Mouse (Mus musculus) midbrain, embryonic 14.5 days (tissue): ENCODE measurements around the gene Hipk3. TPM values are rescaled to one million over a fixed set of nuclear protein-coding genes. Genes with fewer than 3 reads are reported as not detected.

Source experiments
- ATAC-seq: fragments of 200-750 bp; cut with Nextera tagmentation; 2 replicates; pipeline ENCODE4 v1.8.0; 2017; ENCODE audit warnings: moderate number of reproducible peaks, moderate library complexity; ENCODE audit not compliant: low FRiP score, low TSS enrichment
- DNase-seq: peaks from one replicate; pipeline ENCODE4 v3.0.0-alpha.2; 2015
- H3K27ac ChIP-seq: fragments of 300-500 bp; sonication (generic); replicated peaks from 2 replicates; pipeline ENCODE4 v1.5.1; 2014; ENCODE audit warnings: mild to moderate bottlenecking, low read depth, low read length, moderate library complexity
- H3K27me3 ChIP-seq: fragments of 300-500 bp; sonication (generic); 2 replicates; pipeline ENCODE4 v1.6.1; 2014; ENCODE audit warnings: low read length, control low read depth, mixed read lengths; ENCODE audit not compliant: control insufficient read depth, insufficient read depth
- H3K36me3 ChIP-seq: fragments of 300-500 bp; sonication (generic); 2 replicates; pipeline ENCODE4 v1.6.1; 2014; ENCODE audit warnings: low read length, control low read depth; ENCODE audit not compliant: control insufficient read depth, insufficient read depth
- H3K4me1 ChIP-seq: fragments of 300-500 bp; sonication (generic); 2 replicates; pipeline ENCODE4 v1.6.1; 2014; ENCODE audit warnings: mild to moderate bottlenecking, antibody characterized with exemption, low read length, control low read depth; ENCODE audit not compliant: control insufficient read depth, insufficient read depth
- H3K4me2 ChIP-seq: fragments of 300-500 bp; sonication (generic); 2 replicates; pipeline ENCODE4 v1.6.1; 2014; ENCODE audit warnings: mild to moderate bottlenecking, low read length, moderate library complexity
- H3K4me3 ChIP-seq: fragments of 300-500 bp; sonication (generic); replicated peaks from 2 replicates; pipeline ENCODE4 v1.5.1; 2014; ENCODE audit warnings: low read depth, low read length
- H3K9ac ChIP-seq: fragments of 300-500 bp; sonication (generic); replicated peaks from 2 replicates; pipeline ENCODE4 v1.6.1; 2014; ENCODE audit warnings: mild to moderate bottlenecking, low read length, moderate library complexity
- H3K9me3 ChIP-seq: fragments of 300-500 bp; sonication (generic); 2 replicates; pipeline ENCODE4 v1.6.1; 2016; ENCODE audit warnings: low read length, control low read depth, mixed read lengths; ENCODE audit not compliant: control insufficient read depth
- WGBS: fragments of 180-500 bp; shearing (Covaris S2); extraction: QIAGEN DNeasy Blood & Tissue Kit; methylation state at CpG from one replicate; pipeline ENCODE4 v1.1.7; 2014; 5-methylcytosine and 5-hydroxymethylcytosine counted together
- polyA plus RNA-seq: library from polyadenylated mRNA; unstranded; fragments of >200 nt; fragmentation: Nextera tagmentation; extraction: Ambion mirVana; gene quantifications from 2 replicates; pipeline ENCODE4 v1.2.1, GENCODE M21; 2014

Gene Hipk3
- polyA plus RNA-seq, 1 experiment from 2014 or later: 12.1 TPM

DNA sequence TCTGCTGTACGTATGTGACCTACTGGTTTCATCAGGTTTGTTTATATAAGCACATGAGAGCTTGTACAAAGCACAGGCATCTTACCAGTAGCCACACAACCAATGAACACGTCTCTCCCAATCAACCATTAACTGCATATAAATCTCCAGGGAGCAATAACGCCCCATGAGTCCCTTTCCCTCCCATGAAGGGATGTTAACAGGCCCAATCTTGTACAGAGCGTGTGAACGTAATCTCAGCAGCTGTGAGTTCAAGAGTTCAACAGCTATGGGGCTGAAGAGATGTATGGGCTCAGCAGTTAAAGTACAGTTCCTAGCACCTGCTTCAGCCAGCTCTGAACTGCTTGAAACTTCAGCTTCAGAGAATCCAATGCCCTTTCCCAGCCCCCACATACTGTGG, 9.8 kb downstream of the Hipk3 start:
- no peaks in the 10 kb centered on the region for H3K36me3 ChIP-seq
- H3K9ac ChIP-seq: no peak overlapping the region
- no peak for ATAC-seq
- H3K4me3 ChIP-seq: no peak overlapping the region
- H3K27me3 ChIP-seq: no peaks in the 10 kb centered on the region
- DNase-seq: no peak
- no peak overlapping the region for H3K27ac ChIP-seq
- H3K4me1 ChIP-seq: no peaks in the 10 kb centered on the region
- no peak overlapping the region for H3K4me2 ChIP-seq
- no peaks in the 10 kb centered on the region for H3K9me3 ChIP-seq
- WGBS: 70% methylated on average over 5 of the region's 5 CpGs

DNA sequence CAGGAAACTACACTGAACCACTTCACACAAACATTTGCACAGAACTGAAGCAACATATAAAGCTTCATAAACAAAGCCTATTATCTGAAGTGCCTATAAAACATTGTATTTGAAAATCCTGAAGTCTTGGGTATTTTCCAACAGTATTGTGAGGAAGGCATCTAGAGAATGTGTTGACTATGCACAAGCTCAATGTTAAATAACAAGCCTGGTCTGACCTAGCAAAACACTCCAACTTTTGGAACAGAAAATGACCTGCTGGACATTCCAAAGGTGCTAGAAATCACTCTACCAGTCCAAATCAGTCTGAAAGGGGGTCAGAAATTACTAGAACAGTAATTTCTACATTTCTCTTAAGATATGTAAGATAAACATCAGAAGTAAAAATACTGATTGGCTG, 12.1 kb downstream of the Hipk3 start:
- Histone ChIP-seq H3K27me3 (no peaks in the 10 kb centered on the region), H3K9me3 (no peaks in the 10 kb centered on the region), H3K4me1 (no peaks in the 10 kb centered on the region), H3K27ac (no peak overlapping the region), H3K36me3 (no peaks in the 10 kb centered on the region), H3K9ac (no peak overlapping the region), H3K4me3 (no peak overlapping the region), H3K4me2 (no peak overlapping the region)
- no peak for DNase-seq
- ATAC-seq: no peak

DNA sequence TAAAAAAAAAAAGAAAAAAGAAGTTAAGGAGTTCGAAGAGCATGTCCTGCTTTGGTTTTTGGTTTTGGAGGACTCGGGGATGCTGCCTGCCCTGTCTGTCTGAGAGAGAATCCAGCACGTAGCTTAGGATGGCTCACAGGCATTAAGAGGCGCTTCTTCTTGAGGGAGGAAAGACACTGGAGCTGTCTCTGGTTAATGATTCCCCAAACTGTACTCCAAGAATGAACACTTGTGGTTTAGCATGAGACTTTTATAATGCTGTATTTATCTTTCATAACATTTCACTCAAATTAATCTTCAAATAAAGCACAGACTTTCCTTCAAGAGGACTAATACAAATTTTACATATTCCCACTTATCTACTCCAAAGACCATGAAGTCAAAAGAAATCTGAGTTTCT, 15.2 kb downstream of the Hipk3 start:
- no peaks in the 10 kb centered on the region for H3K9me3 ChIP-seq
- no peak overlapping the region for H3K4me3 ChIP-seq
- DNase-seq: no peak
- no peak overlapping the region for H3K4me2 ChIP-seq
- H3K4me1 ChIP-seq: no peaks in the 10 kb centered on the region
- H3K27ac ChIP-seq: no peak overlapping the region
- no peak overlapping the region for H3K9ac ChIP-seq
- no peak for ATAC-seq
- no peaks in the 10 kb centered on the region for H3K36me3 ChIP-seq
- 95% methylated on average over 4 of the region's 4 CpGs for WGBS
- H3K27me3 ChIP-seq: no peaks in the 10 kb centered on the region

DNA sequence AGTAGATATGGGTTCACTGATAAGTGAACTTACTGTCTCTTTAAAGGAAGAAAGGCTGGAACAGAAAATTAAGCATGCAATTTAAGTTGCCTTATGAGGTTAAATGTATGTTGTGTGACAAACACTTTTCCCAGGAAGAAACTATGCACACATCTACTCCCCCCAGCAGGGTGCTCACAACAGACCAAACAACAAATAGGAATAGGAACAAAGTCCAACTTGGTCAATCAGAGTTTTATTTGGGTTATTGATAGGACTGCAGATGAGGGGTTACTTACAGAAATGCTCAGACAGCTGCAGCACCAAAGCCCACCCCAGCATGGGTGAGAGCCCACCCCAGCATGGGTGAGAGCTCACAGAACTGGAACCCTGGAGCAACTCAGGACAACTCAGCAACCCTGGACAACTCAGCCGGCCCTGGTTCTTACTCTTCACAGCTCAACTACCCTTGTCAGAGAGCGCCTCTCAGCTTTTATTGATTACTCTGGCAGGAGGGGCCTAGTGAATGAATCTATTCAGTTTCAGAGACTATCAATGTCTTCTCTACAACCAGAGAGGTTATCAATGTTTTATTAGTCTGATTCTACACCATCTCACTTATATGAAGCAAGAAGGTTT, 16.7 kb downstream of the Hipk3 start:
- no peak overlapping the region for H3K27ac ChIP-seq
- no peak overlapping the region for H3K9ac ChIP-seq
- no peaks in the 10 kb centered on the region for H3K27me3 ChIP-seq
- DNase-seq (no peak), ATAC-seq (no peak)
- no peaks in the 10 kb centered on the region for H3K4me1 ChIP-seq
- H3K4me2 ChIP-seq: no peak overlapping the region
- 73% methylated on average over 2 of the region's 2 CpGs for WGBS
- H3K9me3 ChIP-seq: no peaks in the 10 kb centered on the region
- no peaks in the 10 kb centered on the region for H3K36me3 ChIP-seq
- H3K4me3 ChIP-seq: no peak overlapping the region

DNA sequence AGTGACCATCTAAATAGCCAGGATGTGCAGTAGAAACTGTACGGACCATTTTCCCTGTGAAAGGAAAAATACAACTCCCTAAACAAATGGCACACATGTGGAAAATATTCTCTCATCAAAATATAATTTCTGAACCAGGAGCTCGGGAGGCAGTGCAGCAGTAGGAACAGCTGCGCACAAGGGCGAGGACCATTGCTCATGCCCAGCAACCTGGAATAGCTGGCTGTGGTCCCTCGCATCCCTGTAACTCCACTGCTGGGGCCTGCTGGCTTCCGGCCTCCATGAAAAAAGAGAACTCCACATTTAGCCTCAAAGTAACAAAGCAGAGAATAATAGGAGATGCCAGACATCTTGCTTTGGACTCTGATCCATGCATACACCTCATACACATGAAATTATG, 22.2 kb downstream of the Hipk3 start:
- WGBS: 86% methylated on average over 6 of the region's 6 CpGs
- no peak for DNase-seq
- no peak for ATAC-seq
- Histone ChIP-seq H3K9ac (no peak overlapping the region), H3K36me3 (peaks cover 7% of the 10 kb centered on the region; the same call in 1 of the 2 replicates), H3K4me2 (no peak overlapping the region), H3K9me3 (no peaks in the 10 kb centered on the region), H3K4me1 (0 out of 2 replicates have a peak, but pooled peaks cover 2% of the 10 kb centered on the region), H3K27ac (no peak overlapping the region), H3K4me3 (no peak overlapping the region), H3K27me3 (no peaks in the 10 kb centered on the region)

DNA sequence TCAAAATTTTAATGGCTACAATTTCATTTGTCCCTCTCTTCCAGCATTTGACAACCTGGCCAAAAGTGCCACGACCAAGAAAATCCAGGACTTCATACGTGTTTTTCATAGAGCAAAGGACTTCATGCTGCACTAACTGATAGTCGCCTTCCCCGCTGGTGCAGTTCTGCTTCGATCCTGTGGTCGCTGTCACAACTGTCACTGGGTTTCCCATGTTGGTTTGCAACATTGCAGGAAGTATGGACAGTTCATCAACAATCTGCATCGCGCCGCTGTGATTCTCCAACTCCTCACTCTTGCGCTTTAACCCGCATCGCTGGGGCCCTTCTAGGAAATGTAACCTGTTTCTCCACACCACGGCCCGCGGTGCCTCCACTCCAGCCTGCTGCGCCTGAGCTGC, 23.1 kb downstream of the Hipk3 start:
- Histone ChIP-seq H3K4me1 (0 out of 2 replicates have a peak, but pooled peaks cover 3% of the 10 kb centered on the region), H3K36me3 (peaks cover 7% of the 10 kb centered on the region; the same call in 1 of the 2 replicates), H3K27me3 (no peaks in the 10 kb centered on the region), H3K4me2 (no peak overlapping the region), H3K4me3 (no peak overlapping the region), H3K9me3 (no peaks in the 10 kb centered on the region), H3K27ac (no peak overlapping the region), H3K9ac (no peak overlapping the region)
- WGBS: 95% methylated on average over 16 of the region's 16 CpGs
- ATAC-seq (no peak), DNase-seq (no peak)

DNA sequence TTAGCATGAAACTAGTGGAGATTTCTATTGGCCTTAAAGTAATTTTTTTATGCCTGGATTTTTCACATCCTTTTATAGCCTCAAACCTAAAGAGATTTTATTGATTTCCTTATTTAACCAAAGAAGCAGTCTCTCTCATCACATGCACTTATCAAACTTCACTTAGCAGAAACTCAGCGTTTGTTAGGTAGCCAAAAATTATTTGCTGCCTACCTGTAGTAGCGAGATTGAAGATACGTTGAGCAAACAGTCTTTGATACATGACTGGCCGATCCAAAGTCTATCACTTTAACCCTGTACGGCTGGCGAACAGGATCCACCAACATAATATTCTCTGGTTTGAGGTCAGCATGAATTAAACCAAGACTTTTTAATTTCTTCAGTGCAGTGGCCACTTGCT, 23.7 kb downstream of the Hipk3 start:
- Histone ChIP-seq H3K4me1 (0 out of 2 replicates have a peak, but pooled peaks cover 3% of the 10 kb centered on the region), H3K4me2 (no peak overlapping the region), H3K9ac (no peak overlapping the region), H3K4me3 (no peak overlapping the region), H3K36me3 (peaks cover 7% of the 10 kb centered on the region; the same call in 1 of the 2 replicates), H3K27ac (no peak overlapping the region), H3K27me3 (no peaks in the 10 kb centered on the region), H3K9me3 (no peaks in the 10 kb centered on the region)
- ATAC-seq (no peak), DNase-seq (no peak)
- WGBS: 94% methylated on average over 6 of the region's 6 CpGs

DNA sequence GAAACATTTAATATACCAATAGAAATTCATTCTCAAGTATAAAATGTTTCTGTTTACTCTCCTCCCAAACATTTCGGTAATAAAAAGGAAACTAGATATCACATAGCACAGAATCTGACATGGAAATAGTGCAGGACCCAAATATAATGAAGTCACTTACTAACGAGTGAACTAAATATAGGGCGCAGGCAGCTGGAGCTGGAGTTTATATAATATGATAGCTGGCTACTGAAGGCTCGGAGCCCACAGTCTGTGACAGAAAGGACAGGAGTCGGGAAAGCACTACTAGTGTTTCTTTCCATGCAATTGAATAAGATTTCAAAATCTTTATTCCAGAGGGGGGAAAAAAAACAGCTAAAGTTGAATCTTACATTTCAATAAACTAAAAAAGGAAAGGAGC, 25.8 kb downstream of the Hipk3 start:
- H3K4me2 ChIP-seq: no peak overlapping the region
- 80% methylated on average over 5 of the region's 5 CpGs for WGBS
- H3K9ac ChIP-seq: no peak overlapping the region
- no peak overlapping the region for H3K4me3 ChIP-seq
- H3K4me1 ChIP-seq: 0 out of 2 replicates have a peak, but pooled peaks cover 3% of the 10 kb centered on the region
- H3K9me3 ChIP-seq: no peaks in the 10 kb centered on the region
- DNase-seq (no peak), ATAC-seq (no peak)
- H3K36me3 ChIP-seq: peaks cover 7% of the 10 kb centered on the region; the same call in 1 of the 2 replicates
- no peaks in the 10 kb centered on the region for H3K27me3 ChIP-seq
- no peak overlapping the region for H3K27ac ChIP-seq

DNA sequence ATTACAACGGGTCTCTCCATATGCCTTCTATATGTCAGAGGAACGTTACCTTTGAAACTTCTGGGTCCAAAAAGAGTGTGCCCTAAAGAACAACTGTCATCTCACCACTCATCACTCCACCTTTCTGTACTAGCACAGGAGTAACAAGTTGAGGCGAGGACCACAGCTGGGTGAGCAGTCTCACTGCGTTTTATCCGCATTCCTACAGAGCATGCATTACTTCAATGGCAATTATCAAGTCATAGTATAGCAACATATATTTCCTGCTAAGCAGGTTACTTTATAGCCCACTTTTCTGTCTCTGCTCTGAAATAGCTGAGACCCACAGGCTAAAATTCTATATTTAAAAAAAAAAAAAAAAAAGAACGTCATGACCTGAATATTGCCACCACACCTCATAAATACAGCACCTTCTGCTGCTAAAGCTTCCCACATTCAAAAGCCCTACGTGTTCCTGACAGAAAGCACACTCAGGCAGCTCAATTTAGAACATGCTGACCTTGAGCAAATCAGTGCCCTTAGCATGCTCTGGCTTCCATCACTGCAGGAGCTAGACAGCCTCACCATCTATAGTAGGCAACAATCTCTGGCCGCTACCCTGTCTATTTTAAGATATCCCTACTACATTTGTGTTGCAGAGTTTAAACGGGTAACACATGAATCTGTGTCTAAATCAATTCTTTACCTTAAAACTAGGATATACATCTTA, 27.2 kb downstream of the Hipk3 start:
- ATAC-seq (no peak), DNase-seq (no peak)
- no peak overlapping the region for H3K9ac ChIP-seq
- H3K9me3 ChIP-seq: no peaks in the 10 kb centered on the region
- H3K36me3 ChIP-seq: peaks cover 7% of the 10 kb centered on the region; the same call in 1 of the 2 replicates
- whole genome bisulfite sequencing: 88% methylated on average over 9 of the region's 9 CpGs
- no peak overlapping the region for H3K4me2 ChIP-seq
- H3K4me3 ChIP-seq: no peak overlapping the region
- no peaks in the 10 kb centered on the region for H3K27me3 ChIP-seq
- 0 out of 2 replicates have a peak, but pooled peaks cover 3% of the 10 kb centered on the region for H3K4me1 ChIP-seq
- H3K27ac ChIP-seq: no peak overlapping the region
